ENCODE assay signal across 13 mouse cellular contexts in the genomic region with DNA sequence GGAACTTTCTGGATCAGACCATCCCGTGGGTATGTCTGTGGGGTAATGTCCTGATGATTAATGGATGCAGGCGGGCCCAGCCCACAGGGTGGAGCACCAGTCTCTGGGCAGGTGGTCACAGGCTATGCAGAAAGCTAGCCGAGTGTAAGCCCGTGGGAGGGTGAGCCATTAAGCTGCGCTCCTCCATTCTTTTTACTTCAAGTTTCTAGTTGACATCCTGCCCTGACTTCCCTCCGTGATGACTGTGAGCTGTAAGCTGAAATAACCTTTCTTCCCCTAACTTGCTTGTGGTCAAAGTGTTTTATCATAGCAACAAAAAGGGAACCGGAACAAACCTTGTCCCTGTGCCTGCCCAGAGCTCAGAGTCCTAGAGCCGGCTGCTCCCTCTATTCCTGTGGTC. TPM values are rescaled to one million over a fixed set of nuclear protein-coding genes. Genes with fewer than 3 reads are reported as not detected.
DNase-seq lines count a peak whose midpoint lies in the region; ATAC-seq and TF ChIP-seq lines count a peak whose summit lies in the region.
"Had no signal": no experiment of that assay in that cellular context is flagged by ENCODE, and none has a peak within 500 bp of the region (broad histone marks: within the 10 kb centered on the region; RNA-seq: fewer than 3 reads in every experiment).

No protein-coding gene starts in this region.

- WGBS in liver, adult 2 months = 68% methylated on average over 8 of the region's 8 CpGs
- 81% methylated on average over 8 of the region's 8 CpGs for WGBS in midbrain, embryonic 16.5 days

- H3K4me2 ChIP-seq in CH12.LX (ENCODE audit: insufficient read depth, low read depth, poor library complexity, severe bottlenecking) = no peak overlapping the region
- H3K4me2 ChIP-seq in midbrain, embryonic 16.5 days (ENCODE audit: low read length) = no peak overlapping the region

- TF ChIP-seq EP300 in CH12.LX (IDR thresholded peaks at IDR 0.05; ENCODE audit: low read length) = no peak

- peak; percentile 72 to 80 for ATAC-seq in hematopoietic stem cell, adult 5-6 weeks (replicated peaks in 1 of 2; ENCODE audit: insufficient read depth in 1 of 2, low FRiP score in 2 of 2, low TSS enrichment in 1 of 2, low read depth in 1 of 2, poor library complexity in 2 of 2, severe bottlenecking in 2 of 2)
- ATAC-seq in monocyte, adult 5-6 weeks (replicated peaks; ENCODE audit: insufficient number of reproducible peaks, low FRiP score, low TSS enrichment, poor library complexity, severe bottlenecking) = peak; percentile 75
- ATAC-seq in midbrain, embryonic 16.5 days = no peak

- TF ChIP-seq CTCF in liver, adult 2 months (IDR thresholded peaks at IDR 0.05; ENCODE audit: low read depth, low read length) = no peak
- no peak for TF ChIP-seq CTCF in CH12.LX (conservative IDR thresholded peaks at IDR 0.05 in 1 of 2, IDR thresholded peaks at IDR 0.05 in 1 of 2; ENCODE audit: low read depth in 2 of 2, low read length in 2 of 2)

- dilution Hi-C loops in CH12.LX (cut with MboI; ENCODE audit: extremely low pct_ligation_motif_present, extremely low pct_unique_long_range_greater_than_20kb, low sequenced_read_pairs) = no loop called here

- no peaks in the 10 kb centered on the region for H3K36me3 ChIP-seq in liver, adult 2 months (ENCODE audit: control insufficient read depth, insufficient read depth, low read length)
- peaks cover 2 to 60% of the 10 kb centered on the region in 2 experiments for H3K36me3 ChIP-seq in CH12.LX (replicated peaks in 1 of 2; ENCODE audit: control insufficient read depth in 1 of 2, insufficient read depth in 1 of 2, low read length in 1 of 2)
- H3K36me3 ChIP-seq in midbrain, embryonic 16.5 days (ENCODE audit: control insufficient read depth, insufficient read depth, low read length) = no peaks in the 10 kb centered on the region

- TF ChIP-seq POLR2A in liver, adult 2 months (IDR thresholded peaks at IDR 0.05; ENCODE audit: extremely low read depth, insufficient read depth, low read length) = no peak
- no peak for TF ChIP-seq POLR2A in CH12.LX (IDR thresholded peaks at IDR 0.05; ENCODE audit: low read depth, low read length)

- DNase-seq in liver, adult 2 months (ENCODE audit: extremely low read depth, low read depth, low spot score) = no peak
- DNase-seq in liver (no peak), CH12.LX (ENCODE audit: extremely low read depth) (peak; percentile 58)
- DNase-seq in adrenal gland, adult 8-10 months = no peak
- no peak for DNase-seq in gastrocnemius, postnatal 10 days
- DNase-seq: kidney, postnatal 14 days; layer of hippocampus, postnatal 36 days; right cerebral cortex, postnatal 4 days had no signal

- in situ Hi-C loops in CH12.LX (cut with MboI; ENCODE audit: low pct_ligation_motif_present, low pct_unique_long_range_greater_than_20kb, low sequenced_read_pairs) = no loop called here

- H3K27ac ChIP-seq in liver, adult 2 months (replicated peaks; ENCODE audit: insufficient read depth, low read depth, low read length) = peak overlapping the region; percentile 10; the same call in 1 of the 2 replicates
- H3K27ac ChIP-seq in CH12.LX (ENCODE audit: insufficient read depth, low read depth) = no peak overlapping the region
- no peak overlapping the region for H3K27ac ChIP-seq in midbrain, embryonic 16.5 days (ENCODE audit: low read length)
- H3K27ac ChIP-seq: stomach, postnatal 0 days had no signal

- no peak for TF ChIP-seq RAD21 in CH12.LX (IDR thresholded peaks at IDR 0.05; ENCODE audit: low read depth, low read length)

- H3K9me3 ChIP-seq in CH12.LX (replicated peaks; ENCODE audit: low read length) = peaks cover 4% of the 10 kb centered on the region
- H3K9me3 ChIP-seq in midbrain, embryonic 16.5 days (replicated peaks; ENCODE audit: control insufficient read depth, low read length, poor library complexity, severe bottlenecking) = no peaks in the 10 kb centered on the region

- no peak overlapping the region for H3K4me3 ChIP-seq in liver, adult 2 months (ENCODE audit: insufficient read depth, low read depth, low read length)
- H3K4me3 ChIP-seq in CH12.LX (replicated peaks in 1 of 3; ENCODE audit: low read depth in 2 of 3, low read length in 2 of 3, poor library complexity in 1 of 3) = no peak overlapping the region
- H3K4me3 ChIP-seq in midbrain, embryonic 16.5 days (ENCODE audit: low read depth, low read length) = no peak overlapping the region
- H3K4me3 ChIP-seq: myocyte had no signal

- no peak overlapping the region for H3K9ac ChIP-seq in liver, adult 2 months (ENCODE audit: low read depth, low read length)
- no peak overlapping the region for H3K9ac ChIP-seq in CH12.LX (ENCODE audit: insufficient read depth, low read depth)
- no peak overlapping the region for H3K9ac ChIP-seq in midbrain, embryonic 16.5 days (ENCODE audit: low read depth, low read length)

- H3K27me3 ChIP-seq in liver, adult 2 months (ENCODE audit: control insufficient read depth, insufficient read depth, low read length) = no peaks in the 10 kb centered on the region
- H3K27me3 ChIP-seq in CH12.LX (replicated peaks) = no peaks in the 10 kb centered on the region
- H3K27me3 ChIP-seq in midbrain, embryonic 16.5 days (ENCODE audit: control insufficient read depth, insufficient read depth, low read depth, low read length) = no peaks in the 10 kb centered on the region

- H3K79me2 ChIP-seq in liver, adult 2 months (ENCODE audit: control insufficient read depth, insufficient read depth, low read length) = no peaks in the 10 kb centered on the region
- H3K79me2 ChIP-seq in CH12.LX (replicated peaks; ENCODE audit: control insufficient read depth, extremely low read depth, insufficient read depth, poor library complexity, severe bottlenecking) = peaks cover 3% of the 10 kb centered on the region; the same call in 1 of the 2 replicates

- no peaks in the 10 kb centered on the region for H3K4me1 ChIP-seq in liver, adult 2 months (ENCODE audit: control insufficient read depth, insufficient read depth, low read length)
- peaks cover 0 to 63% of the 10 kb centered on the region in 2 experiments; a peak in 2 of 4 replicates for H3K4me1 ChIP-seq in CH12.LX (ENCODE audit: control insufficient read depth in 1 of 2, insufficient read depth in 2 of 2)
- no peaks in the 10 kb centered on the region for H3K4me1 ChIP-seq in midbrain, embryonic 16.5 days (ENCODE audit: control insufficient read depth, insufficient read depth, low read length)

TF ChIP-seq in CH12.LX, 34 proteins besides CTCF, POLR2A, EP300 and RAD21:
- TF ChIP-seq ZNF384 (IDR thresholded peaks at IDR 0.05; ENCODE audit: low read depth, low read length) (no peak), NELFE (IDR thresholded peaks at IDR 0.05; ENCODE audit: low read depth, low read length) (no peak), MXI1 (IDR thresholded peaks at IDR 0.05; ENCODE audit: low read depth, low read length) (no peak), MAZ (IDR thresholded peaks at IDR 0.05; ENCODE audit: low read depth, low read length) (no peak), POLR2AphosphoS2 (IDR thresholded peaks at IDR 0.05; ENCODE audit: low read depth, low read length) (no peak)

RNA-seq across cellular contexts. Expression of a gene that starts 6.7 kb away (rescaled TPM):
- 4.8 and 5.6 TPM in 2 replicates for total RNA-seq in liver, adult 2 months (2014; rRNA removed)
- polyA plus RNA-seq in liver, adult 2 months (2012; rRNA removed) = 4.2 and 5.6 TPM in 2 replicates
- total RNA-seq in CH12.LX (2012; rRNA removed) = 32.2 and 32.6 TPM in 2 replicates
- total RNA-seq in CH12.LX (2014; rRNA removed) = 40.2 and 40.3 TPM in 2 replicates
- 52.2 and 54.1 TPM in 2 replicates for polyA plus RNA-seq in CH12.LX (2012; ENCODE audit: insufficient read length, low read depth)
- 51.2 and 56.5 TPM in 2 replicates for total RNA-seq in hematopoietic stem cell, adult 5-6 weeks (2017)
- 1,034 to 1,189 TPM (median 1,065 TPM) in 3 replicates for total RNA-seq in monocyte, adult 5-6 weeks (2017)
- 10 to 100 TPM in 3 of 4 experiments, 1 to 10 TPM in 1; 8.6 to 16.8 (median 13.5) TPM for total RNA-seq in adrenal gland, adult 8-10 months (2022)
- total RNA-seq in gastrocnemius, postnatal 10 days (2021) = 1 to 10 TPM; 2.1 to 4.5 TPM
- 0.59 and 0.67 TPM in 2 replicates for polyA plus RNA-seq in midbrain, embryonic 16.5 days (2015; fragmentation: Nextera tagmentation; extraction: Ambion mirVana)

RNA-seq across cellular contexts. Expression of a gene that starts 21.1 kb away (rescaled TPM):
- total RNA-seq in liver, adult 2 months (2014; rRNA removed) = 12.7 and 15.5 TPM in 2 replicates
- polyA plus RNA-seq in liver, adult 2 months (2012; rRNA removed) = 24.3 and 27.3 TPM in 2 replicates
- total RNA-seq in CH12.LX (2012; rRNA removed) (46.1 and 56.1 TPM in 2 replicates), CH12.LX (2014; rRNA removed) (42.4 and 43.1 TPM in 2 replicates)
- 65.4 and 88.6 TPM in 2 replicates for polyA plus RNA-seq in CH12.LX (2012; ENCODE audit: insufficient read length, low read depth)
- 19.2 and 32.6 TPM in 2 replicates for total RNA-seq in hematopoietic stem cell, adult 5-6 weeks (2017)
- 24.9 to 35.4 TPM (median 27.8 TPM) in 3 replicates for total RNA-seq in monocyte, adult 5-6 weeks (2017)
- total RNA-seq in adrenal gland, adult 8-10 months (2022) = 10 to 100 TPM; 20.4 to 28.8 (median 24.8) TPM
- total RNA-seq in gastrocnemius, postnatal 10 days (2021) = 10 to 100 TPM in 1 of 2 experiments, 1 to 10 TPM in 1; 9.9 to 10.4 TPM
- 40.5 and 44.1 TPM in 2 replicates for polyA plus RNA-seq in midbrain, embryonic 16.5 days (2015; fragmentation: Nextera tagmentation; extraction: Ambion mirVana)

RNA-seq across cellular contexts. Expression of a gene that starts 44.8 kb away (rescaled TPM):
- total RNA-seq in liver, adult 2 months (2014; rRNA removed) = 146 and 168 TPM in 2 replicates
- 218 and 238 TPM in 2 replicates for polyA plus RNA-seq in liver, adult 2 months (2012; rRNA removed)
- 20.7 and 21.7 TPM in 2 replicates for total RNA-seq in CH12.LX (2012; rRNA removed)
- total RNA-seq in CH12.LX (2014; rRNA removed) = 24.2 and 25.3 TPM in 2 replicates
- 18.9 and 20.3 TPM in 2 replicates for polyA plus RNA-seq in CH12.LX (2012; ENCODE audit: insufficient read length, low read depth)
- 56.2 and 65.8 TPM in 2 replicates for total RNA-seq in hematopoietic stem cell, adult 5-6 weeks (2017)
- 79.9 to 128 TPM (median 104 TPM) in 3 replicates for total RNA-seq in monocyte, adult 5-6 weeks (2017)
- 100 to 1,000 TPM; 207 to 236 (median 225) TPM for total RNA-seq in adrenal gland, adult 8-10 months (2022)
- total RNA-seq in gastrocnemius, postnatal 10 days (2021) = 10 to 100 TPM; 70.2 to 71.3 TPM
- 63.6 and 70.8 TPM in 2 replicates for polyA plus RNA-seq in midbrain, embryonic 16.5 days (2015; fragmentation: Nextera tagmentation; extraction: Ambion mirVana)

Comparison
In these comparisons a context has a peak if more than half of its experiments do, and no peak if none do; other contexts are left out.
1. RNA of a gene that starts 6.7 kb away (total RNA-seq): 1,034 to 1,189 TPM in monocyte, adult 5-6 weeks; 51.2 to 56.5 TPM in hematopoietic stem cell, adult 5-6 weeks, 32.2 to 40.3 TPM in CH12.LX, 8.6 to 16.8 TPM in adrenal gland, adult 8-10 months, 4.8 to 5.6 TPM in liver, adult 2 months and 2.1 to 4.5 TPM in gastrocnemius, postnatal 10 days; every median in the first group is over 10 times any median in the second.